Mouse (Mus musculus) liver, embryonic 14.5 days (tissue): ENCODE results near the gene A930033H14Rik. TPM values are rescaled to one million over a fixed set of nuclear protein-coding genes. Genes with fewer than 3 reads are reported as not detected.

ENCODE experiments used
- ATAC-seq: fragments of 200-750 bp; cut with Nextera tagmentation; 2 replicates; pipeline ENCODE4 v1.8.0; 2017; ENCODE audit warnings: moderate number of reproducible peaks, mild to moderate bottlenecking, moderate library complexity; ENCODE audit not compliant: insufficient read depth
- DNase-seq, 3 experiments: peaks; one replicate each; pipeline ENCODE4 v3.0.0-alpha.2; 2012 to 2013; ENCODE audit warnings: low read depth in 3 of 3, low spot score in 3 of 3
- H3K27ac ChIP-seq: fragments of 300-500 bp; sonication (generic); 2 replicates; pipeline ENCODE4 v1.5.1; 2014; ENCODE audit warnings: moderate library complexity, mild to moderate bottlenecking, control low read depth, inconsistent platforms
- H3K27me3 ChIP-seq: fragments of 300-500 bp; sonication (generic); 2 replicates; pipeline ENCODE4 v1.6.1; 2014; ENCODE audit warnings: mild to moderate bottlenecking, low read length, moderate library complexity; ENCODE audit not compliant: control insufficient read depth, insufficient read depth
- H3K36me3 ChIP-seq: fragments of 300-500 bp; sonication (generic); replicated peaks from 2 replicates; pipeline ENCODE4 v1.6.1; 2014; ENCODE audit warnings: low read depth; ENCODE audit not compliant: control insufficient read depth, insufficient read depth
- H3K4me1 ChIP-seq, 2 experiments: fragments of 200-500 bp in 1 of 2; fragments of 300-500 bp in 1 of 2; sonication (generic) in 1 of 2; replicated peaks; 2 replicates each; pipeline ENCODE4 v1.6.1; 2012 to 2014; ENCODE audit warnings: antibody characterized with exemption in 1 of 2, inconsistent platforms in 1 of 2, low read length in 1 of 2; ENCODE audit not compliant: control insufficient read depth in 2 of 2, insufficient read depth in 2 of 2
- H3K4me2 ChIP-seq: fragments of 300-500 bp; sonication (generic); 2 replicates; pipeline ENCODE4 v1.6.1; 2014; ENCODE audit warnings: low read depth, mild to moderate bottlenecking, control low read depth, moderate library complexity
- H3K4me3 ChIP-seq, 2 experiments: fragments of 200-500 bp in 1 of 2; fragments of 300-500 bp in 1 of 2; sonication (generic) in 1 of 2; 2 replicates each; pipeline ENCODE4 v1.5.1; 2012 to 2014; ENCODE audit warnings: low read depth in 2 of 2, low read length in 2 of 2, mild to moderate bottlenecking in 2 of 2, control low read depth in 1 of 2, inconsistent platforms in 1 of 2, moderate library complexity in 1 of 2; ENCODE audit not compliant: insufficient read depth in 1 of 2
- H3K9ac ChIP-seq: fragments of 300-500 bp; sonication (generic); replicated peaks from 2 replicates; pipeline ENCODE4 v1.6.1; 2014; ENCODE audit warnings: mild to moderate bottlenecking, control low read depth, moderate library complexity
- H3K9me3 ChIP-seq: fragments of 300-500 bp; sonication (generic); 2 replicates; pipeline ENCODE4 v1.6.1; 2016; ENCODE audit warnings: low read length, mixed read lengths; ENCODE audit not compliant: control insufficient read depth
- CTCF ChIP-seq: IDR thresholded peaks from 2 replicates; pipeline ENCODE4 v1.5.1; 2016; ENCODE audit warnings: antibody characterized with exemption, low read depth, control low read depth
- EP300 ChIP-seq: IDR thresholded peaks from 2 replicates; pipeline ENCODE4 v1.6.1; 2016; ENCODE audit warnings: antibody characterized with exemption, low read depth
- WGBS: fragments of 180-500 bp; shearing (Covaris S2); extraction: QIAGEN DNeasy Blood & Tissue Kit; methylation state at CpG from one replicate; pipeline ENCODE4 v1.1.7; 2014; ENCODE audit not compliant: insufficient replicate concordance; 5-methylcytosine and 5-hydroxymethylcytosine counted together
- polyA plus RNA-seq, 2 experiments: library from polyadenylated mRNA; depleted of rRNA in 1 of 2; stranded (reverse) in 1 of 2; unstranded in 1 of 2; fragments of >200 nt; fragmentation: Nextera tagmentation in 1 of 2; extraction: Ambion mirVana in 1 of 2; gene quantifications; 2 replicates each; pipeline versions ENCODE4 v1.2.1 to v1.2.3; 2012 to 2014

The A930033H14Rik gene
- polyA plus RNA-seq, 2 experiments: 0.18 to 0.51 TPM

- Histone ChIP-seq H3K36me3 (no peaks in the 10 kb centered on the region), H3K27me3 (no peaks in the 10 kb centered on the region), H3K27ac (no peak overlapping the region), H3K4me2 (no peak overlapping the region), H3K9me3 (no peaks in the 10 kb centered on the region), H3K4me3 (no peak overlapping the region), H3K9ac (no peak overlapping the region), H3K4me1 (peaks cover 0 to 3% of the 10 kb centered on the region in 2 experiments; a peak in 1 of 4 replicates)
- DNase-seq: no peak
- WGBS: 52% methylated on average over 3 of the region's 3 CpGs
- TF ChIP-seq CTCF (no peak), EP300 (no peak)
- ATAC-seq: no peak
Observed at GRCm38 (mm10) chr10:69237185-69237584, 24.3 kb upstream of the A930033H14Rik start.

DNA sequence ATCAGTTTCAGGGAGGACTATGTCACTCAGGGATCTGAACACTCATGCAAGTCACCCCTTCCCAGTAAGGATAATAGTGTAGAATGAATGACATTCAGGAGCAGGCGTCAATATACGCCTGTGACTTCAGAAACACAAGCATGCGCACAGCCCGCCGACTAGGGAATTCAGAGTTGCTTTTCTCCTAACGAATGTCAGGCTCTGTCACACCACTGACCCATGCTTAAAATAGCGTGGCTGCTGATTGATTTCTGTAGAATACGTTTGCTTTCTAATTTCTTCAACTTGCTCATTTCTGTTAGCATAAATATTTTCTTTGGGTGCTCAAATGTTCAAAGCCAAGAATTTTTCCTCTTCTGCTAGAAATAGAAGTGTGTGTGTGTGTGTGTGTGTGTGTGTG is 13.1 kb upstream of the A930033H14Rik start:
- ATAC-seq: no peak
- Histone ChIP-seq H3K27ac (no peak overlapping the region), H3K4me1 (peaks cover 0 to 4% of the 10 kb centered on the region in 2 experiments; a peak in 2 of 4 replicates), H3K4me2 (no peak overlapping the region), H3K9ac (no peak overlapping the region), H3K9me3 (no peaks in the 10 kb centered on the region), H3K27me3 (no peaks in the 10 kb centered on the region), H3K36me3 (no peaks in the 10 kb centered on the region), H3K4me3 (no peak overlapping the region)
- no peak for DNase-seq
- WGBS: 68% methylated on average over 8 of the region's 8 CpGs
- TF ChIP-seq EP300: no peak
- TF ChIP-seq CTCF: no peak

DNA sequence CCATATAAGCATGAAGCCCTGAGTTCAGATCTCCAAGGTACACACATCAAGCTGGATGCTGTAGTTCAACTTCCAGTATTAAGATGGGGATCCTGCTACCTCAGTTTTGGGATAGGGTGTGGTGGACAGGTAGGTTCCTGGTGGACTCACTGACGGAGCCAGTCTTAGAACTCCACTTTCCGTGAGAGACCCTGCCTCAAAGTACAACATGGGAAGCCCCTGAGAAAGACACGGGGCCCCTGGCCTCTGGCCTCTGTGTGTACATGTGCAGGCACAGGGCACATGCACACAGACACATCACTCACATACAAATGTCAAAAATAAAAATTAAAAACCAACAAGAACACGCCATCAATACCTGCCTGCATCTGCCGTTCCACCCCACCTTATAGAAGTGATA is 12.6 kb upstream of the A930033H14Rik start:
- WGBS: 68% methylated on average over 5 of the region's 5 CpGs
- Histone ChIP-seq H3K27me3 (no peaks in the 10 kb centered on the region), H3K36me3 (no peaks in the 10 kb centered on the region), H3K4me1 (peaks cover 0 to 4% of the 10 kb centered on the region in 2 experiments; a peak in 2 of 4 replicates), H3K27ac (no peak overlapping the region), H3K9ac (no peak overlapping the region), H3K4me2 (no peak overlapping the region), H3K9me3 (no peaks in the 10 kb centered on the region), H3K4me3 (no peak overlapping the region)
- TF ChIP-seq EP300: no peak
- no peak for TF ChIP-seq CTCF
- DNase-seq: no peak
- ATAC-seq: no peak

DNA sequence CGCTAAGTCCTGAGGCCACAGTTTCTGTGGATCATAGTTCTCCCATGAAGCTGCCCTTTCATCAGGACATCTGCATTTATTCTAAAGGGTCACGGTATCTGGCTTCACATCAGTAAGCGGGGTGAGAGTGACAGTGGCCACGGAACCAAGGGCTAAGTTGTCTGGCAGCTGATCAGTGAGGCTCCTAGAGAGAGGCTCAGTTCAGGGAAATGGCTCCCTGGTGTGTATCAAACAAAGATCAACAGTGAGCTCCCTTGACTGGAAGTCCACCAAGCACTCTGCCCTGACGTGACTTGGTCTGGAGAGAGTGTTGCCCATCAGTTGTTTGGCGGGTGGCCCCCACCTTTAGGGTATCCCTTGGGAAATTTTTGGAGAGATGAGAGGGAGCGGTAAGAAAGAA is 11.4 kb upstream of the A930033H14Rik start:
- no peak overlapping the region for H3K9ac ChIP-seq
- TF ChIP-seq EP300 (no peak), CTCF (no peak)
- no peak for DNase-seq
- no peaks in the 10 kb centered on the region for H3K9me3 ChIP-seq
- no peaks in the 10 kb centered on the region for H3K27me3 ChIP-seq
- H3K27ac ChIP-seq: no peak overlapping the region
- no peak for ATAC-seq
- WGBS: 73% methylated on average over 7 of the region's 7 CpGs
- no peak overlapping the region for H3K4me3 ChIP-seq
- H3K36me3 ChIP-seq: no peaks in the 10 kb centered on the region
- peaks cover under 1 to 8% of the 10 kb centered on the region in 2 experiments; a peak in 3 of 4 replicates for H3K4me1 ChIP-seq
- H3K4me2 ChIP-seq: no peak overlapping the region

DNA sequence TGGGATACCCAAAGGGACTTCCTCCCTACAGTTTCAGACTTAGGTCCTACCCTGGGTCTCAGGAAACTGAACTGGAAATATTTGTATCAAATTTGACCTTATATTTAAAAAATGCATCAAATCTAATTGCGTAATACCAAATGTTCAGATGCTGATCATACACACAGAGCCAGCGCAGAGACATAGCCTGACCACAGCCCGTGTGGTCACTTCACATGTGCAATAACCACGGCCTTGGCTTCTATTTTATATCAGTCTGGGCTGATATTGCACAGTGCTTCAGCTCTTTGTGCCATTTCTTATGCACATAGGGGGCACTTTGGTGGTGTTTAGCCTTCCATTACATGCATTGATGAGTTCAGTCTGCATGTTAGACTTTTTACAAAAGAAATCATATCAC is 10.3 kb upstream of the A930033H14Rik start:
- H3K9ac ChIP-seq: no peak overlapping the region
- WGBS: 75% methylated on average over 4 of the region's 4 CpGs
- H3K27ac ChIP-seq: no peak overlapping the region
- H3K4me3 ChIP-seq: no peak overlapping the region
- TF ChIP-seq CTCF (no peak), EP300 (no peak)
- no peaks in the 10 kb centered on the region for H3K27me3 ChIP-seq
- no peak overlapping the region for H3K4me2 ChIP-seq
- peaks cover 2 to 18% of the 10 kb centered on the region in 2 experiments; a peak in 3 of 4 replicates for H3K4me1 ChIP-seq
- H3K36me3 ChIP-seq: no peaks in the 10 kb centered on the region
- no peaks in the 10 kb centered on the region for H3K9me3 ChIP-seq
- DNase-seq: no peak
- ATAC-seq: no peak

DNA sequence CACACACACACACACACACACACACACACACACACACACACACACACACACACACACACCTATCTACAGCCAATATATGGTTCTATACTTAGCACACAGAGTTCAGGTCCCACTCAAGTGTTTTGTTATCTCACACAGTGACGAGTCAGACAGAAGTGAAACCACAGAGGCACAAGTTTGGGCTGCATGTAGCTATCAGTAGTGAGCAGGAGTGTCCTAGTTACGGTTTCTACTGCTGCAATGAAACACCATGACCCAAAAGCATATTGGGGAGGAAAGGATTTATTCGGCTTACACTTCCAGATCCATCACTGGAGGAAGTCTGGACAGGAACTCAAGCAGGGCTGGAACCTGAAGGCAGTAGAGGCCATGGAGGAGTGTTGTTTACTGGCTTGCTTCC is 9.1 kb upstream of the A930033H14Rik start:
- 12% methylated on average over 3 of the region's 3 CpGs for WGBS
- H3K4me3 ChIP-seq: no peak overlapping the region
- peaks cover 2 to 20% of the 10 kb centered on the region in 2 experiments; a peak in 3 of 4 replicates for H3K4me1 ChIP-seq
- no peak overlapping the region for H3K9ac ChIP-seq
- H3K9me3 ChIP-seq: no peaks in the 10 kb centered on the region
- no peaks in the 10 kb centered on the region for H3K27me3 ChIP-seq
- H3K27ac ChIP-seq: no peak overlapping the region
- peak; percentile 49; the same call in 1 of the 2 replicates for TF ChIP-seq EP300
- no peak for TF ChIP-seq CTCF
- no peak for DNase-seq
- H3K36me3 ChIP-seq: no peaks in the 10 kb centered on the region
- ATAC-seq: peak; percentile 66
- H3K4me2 ChIP-seq: no peak overlapping the region
